Mouse (Mus musculus) spleen, adult 2 months (tissue): ENCODE data around the gene Faxc. TPM values are rescaled to one million over a fixed set of nuclear protein-coding genes. Genes with fewer than 3 reads are reported as not detected.

Experiments
- DNase-seq, 2 experiments: peaks; one replicate each; pipeline versions ENCODE4 v3.0.0 to v3.0.0-alpha.2; 2012 to 2021; ENCODE audit warnings: low spot score in 2 of 2, low read depth in 1 of 2
- H3K27ac ChIP-seq: fragments of 200-500 bp; 2 replicates; pipeline ENCODE4 v1.5.1; 2012; ENCODE audit warnings: low read length, inconsistent platforms; ENCODE audit not compliant: insufficient read depth
- H3K27me3 ChIP-seq: fragments of 200-500 bp; 2 replicates; pipeline ENCODE4 v1.6.1; 2012; ENCODE audit warnings: mild to moderate bottlenecking, moderate library complexity, low read length, inconsistent platforms; ENCODE audit not compliant: control insufficient read depth, insufficient read depth
- H3K36me3 ChIP-seq: fragments of 200-500 bp; 2 replicates; pipeline ENCODE4 v1.6.1; 2012; ENCODE audit warnings: mild to moderate bottlenecking, low read length, inconsistent platforms; ENCODE audit not compliant: control insufficient read depth, insufficient read depth
- H3K4me1 ChIP-seq: fragments of 200-500 bp; 2 replicates; pipeline ENCODE4 v1.6.1; 2011; ENCODE audit warnings: inconsistent platforms; ENCODE audit not compliant: control insufficient read depth, insufficient read depth, insufficient read length
- H3K4me3 ChIP-seq: fragments of 200-500 bp; 2 replicates; pipeline ENCODE4 v1.5.1; 2011; ENCODE audit warnings: mild to moderate bottlenecking, inconsistent platforms; ENCODE audit not compliant: insufficient read depth, insufficient read length; ENCODE audit errors: extremely low read depth
- CTCF ChIP-seq: fragments of 200-500 bp; IDR thresholded peaks from 2 replicates; pipeline ENCODE4 v1.5.1; 2011; ENCODE audit warnings: mild to moderate bottlenecking, inconsistent platforms; ENCODE audit not compliant: insufficient read depth, insufficient read length, insufficient replicate concordance; ENCODE audit errors: extremely low read depth
- POLR2A ChIP-seq: fragments of 200-500 bp; IDR thresholded peaks from 2 replicates; pipeline ENCODE4 v1.6.1; 2011; ENCODE audit warnings: low read depth, low read length, inconsistent platforms
- WGBS: fragments of 180-500 bp; shearing (Covaris S2); methylation state at CpG from one replicate; pipeline ENCODE4 v1.1.7; 2018; 5-methylcytosine and 5-hydroxymethylcytosine counted together
- polyA plus RNA-seq: library from polyadenylated mRNA; depleted of rRNA; stranded (reverse); fragments of >200 nt; gene quantifications from 2 replicates; pipeline ENCODE4 v1.2.3, GENCODE M21; 2012; rRNA removed

Faxc gene
- 0.08 and 0.13 TPM in 2 replicates for polyA plus RNA-seq

- Histone ChIP-seq H3K27ac (no peak within 1 kb of the TSS), H3K4me1 (peaks cover 3% of the 10 kb centered on the region; the same call in 1 of the 2 replicates)
- TF ChIP-seq POLR2A (no peak), CTCF (no peak)
Measured at GRCm38 (mm10) chr4:21930971-21931771, at the start of gene Faxc. Faxc (plus strand) TSS chr4:21931329.

GRCm38 (mm10) chr4:21882806-21883205, 48.3 kb upstream of the Faxc start:
- Histone ChIP-seq H3K4me1 (no peaks in the 10 kb centered on the region), H3K36me3 (no peaks in the 10 kb centered on the region), H3K27ac (no peak overlapping the region), H3K27me3 (no peaks in the 10 kb centered on the region), H3K4me3 (no peak overlapping the region)
- 93% methylated on average over 6 of the region's 6 CpGs for WGBS
- no peak for TF ChIP-seq POLR2A
- no peak for TF ChIP-seq CTCF
- no peak for DNase-seq

More at GRCm38 (mm10) chr4:21930971-21931771, at the start of gene Faxc:
- DNase-seq: no peak
- Histone ChIP-seq H3K36me3 (no peaks in the 10 kb centered on the region), H3K27me3 (peaks cover 10% of the 10 kb centered on the region), H3K4me3 (peak within 1 kb of the TSS; percentile 23; the same call in 1 of the 2 replicates)
- WGBS: 3% methylated on average over 82 of the region's 83 CpGs

- DNase-seq: no peak
- no peaks in the 10 kb centered on the region for H3K27me3 ChIP-seq
- H3K4me1 ChIP-seq: no peaks in the 10 kb centered on the region
- no peaks in the 10 kb centered on the region for H3K36me3 ChIP-seq
- 89% methylated on average over 8 of the region's 8 CpGs for WGBS
- H3K27ac ChIP-seq: no peak overlapping the region
- TF ChIP-seq POLR2A: no peak
- no peak for TF ChIP-seq CTCF
- H3K4me3 ChIP-seq: no peak overlapping the region
Measured at GRCm38 (mm10) chr4:21885831-21886230, 45.3 kb upstream of the Faxc start.

GRCm38 (mm10) chr4:21931772-21932630, 872 bp downstream of the Faxc start:
- WGBS: 27% methylated on average over 23 of the region's 23 CpGs

GRCm38 (mm10) chr4:21935378-21935777, 4.2 kb downstream of the Faxc start:
- no peaks in the 10 kb centered on the region for H3K36me3 ChIP-seq
- no peak overlapping the region for H3K4me3 ChIP-seq
- DNase-seq: no peak
- TF ChIP-seq POLR2A (no peak), CTCF (no peak)
- 91% methylated on average over 2 of the region's 2 CpGs for WGBS
- H3K27me3 ChIP-seq: peaks cover 10% of the 10 kb centered on the region
- H3K27ac ChIP-seq: no peak overlapping the region
- H3K4me1 ChIP-seq: peaks cover 3% of the 10 kb centered on the region; the same call in 1 of the 2 replicates

More at GRCm38 (mm10) chr4:21931772-21932630, 872 bp downstream of the Faxc start:
- no peak for TF ChIP-seq POLR2A
- no peak for TF ChIP-seq CTCF
- H3K4me3 ChIP-seq: peak overlapping the region; percentile 23; the same call in 1 of the 2 replicates
- peaks cover 3% of the 10 kb centered on the region; the same call in 1 of the 2 replicates for H3K4me1 ChIP-seq
- no peak for DNase-seq
- peaks cover 10% of the 10 kb centered on the region for H3K27me3 ChIP-seq
- H3K36me3 ChIP-seq: no peaks in the 10 kb centered on the region
- no peak overlapping the region for H3K27ac ChIP-seq

GRCm38 (mm10) chr4:21936424-21936823, 5.3 kb downstream of the Faxc start:
- H3K4me3 ChIP-seq: no peak overlapping the region
- no peak for TF ChIP-seq CTCF
- TF ChIP-seq POLR2A: no peak
- no peaks in the 10 kb centered on the region for H3K36me3 ChIP-seq
- peaks cover 5% of the 10 kb centered on the region for H3K27me3 ChIP-seq
- no peaks in the 10 kb centered on the region for H3K4me1 ChIP-seq
- 84% methylated on average over 9 of the region's 9 CpGs for WGBS
- H3K27ac ChIP-seq: no peak overlapping the region
- DNase-seq: no peak
